Mouse (Mus musculus): Measurements from ENCODE around the gene Hspa1b. TPM values are rescaled to one million over a fixed set of nuclear protein-coding genes. Genes with fewer than 3 reads are reported as not detected.
A peak's percentile ranks its signal among the peaks of the same experiment; 100 is the strongest.

The Hspa1b gene
- total and polyA plus RNA-seq, 3 experiments, result 0.08 to 0.15 TPM; not detected in 1

DNA sequence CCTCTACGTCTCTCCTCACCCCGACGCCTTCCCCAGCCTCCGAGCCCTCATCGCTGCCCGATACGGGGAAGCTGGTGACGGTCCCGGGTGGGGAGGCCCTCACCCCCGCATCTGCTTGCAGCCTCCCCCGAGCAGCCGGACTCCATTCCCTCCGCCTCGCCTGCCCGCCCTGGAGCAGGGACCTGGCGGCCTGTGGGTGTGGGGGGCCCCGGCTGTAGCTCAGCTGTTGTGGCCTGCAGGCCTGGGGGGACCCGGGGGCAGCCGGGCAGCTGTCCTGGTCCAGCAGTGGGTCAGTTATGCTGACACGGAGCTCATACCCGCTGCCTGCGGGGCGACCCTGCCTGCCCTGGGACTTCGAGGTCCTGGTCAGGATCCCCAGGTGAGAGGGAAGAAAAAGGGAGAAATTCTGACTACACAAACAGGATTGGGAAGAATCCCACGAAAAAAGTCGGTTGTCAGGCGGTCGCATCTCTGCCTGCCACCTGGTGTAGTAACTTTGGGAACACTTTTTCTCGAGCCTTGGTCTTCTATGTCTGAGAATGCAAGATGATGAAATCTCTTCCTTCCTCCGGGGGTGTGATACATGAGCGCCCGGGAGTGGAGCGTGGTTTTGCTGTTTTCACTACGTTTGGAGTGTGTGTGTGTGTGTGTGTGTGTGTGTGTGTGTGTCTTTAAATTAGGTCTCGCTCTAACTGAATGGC is 42.6 kb upstream of the Hspa1b start:
- dilution Hi-C loops (cut with MboI; ENCODE audit: extremely low pct_ligation_motif_present, extremely low pct_unique_long_range_greater_than_20kb, low sequenced_read_pairs), result no loop called here
- Histone ChIP-seq H3K36me3 (replicated peaks in 1 of 2; ENCODE audit: control insufficient read depth in 1 of 2, insufficient read depth in 1 of 2, low read length in 1 of 2) (peaks cover 48 to 57% of the 10 kb centered on the region in 2 experiments), H3K9me3 (replicated peaks; ENCODE audit: low read length) (peaks cover 34% of the 10 kb centered on the region), H3K27me3 (replicated peaks) (no peaks in the 10 kb centered on the region), H3K4me3 (replicated peaks in 1 of 3; ENCODE audit: low read depth in 2 of 3, low read length in 2 of 3, poor library complexity in 1 of 3) (peak overlapping the region; percentile 84 to 94 (median 86)), H3K79me2 (replicated peaks; ENCODE audit: control insufficient read depth, extremely low read depth, insufficient read depth, poor library complexity, severe bottlenecking) (peaks cover 36% of the 10 kb centered on the region), H3K4me1 (ENCODE audit: control insufficient read depth in 1 of 2, insufficient read depth in 2 of 2) (peaks cover 7 to 8% of the 10 kb centered on the region in 2 experiments; a peak in 3 of 4 replicates), H3K9ac (ENCODE audit: insufficient read depth, low read depth) (peak overlapping the region; percentile 100), H3K4me2 (ENCODE audit: insufficient read depth, low read depth, poor library complexity, severe bottlenecking) (peak overlapping the region; percentile 14; the same call in 1 of the 2 replicates), H3K27ac (ENCODE audit: insufficient read depth, low read depth) (peak overlapping the region; percentile 100)
- TF ChIP-seq CHD1 (IDR thresholded peaks at IDR 0.05; ENCODE audit: low read depth, low read length), result peak; percentile 80; the same call in 1 of the 2 replicates
- no peak for TF ChIP-seq PAX5 (IDR thresholded peaks at IDR 0.05; ENCODE audit: low read length)
- no peak for TF ChIP-seq CTCF (conservative IDR thresholded peaks at IDR 0.05 in 1 of 2, IDR thresholded peaks at IDR 0.05 in 1 of 2; ENCODE audit: low read depth in 2 of 2, low read length in 2 of 2)
- TF ChIP-seq ZC3H11A (IDR thresholded peaks at IDR 0.05; ENCODE audit: low read depth, low read length), result no peak
- TF ChIP-seq MEF2A (IDR thresholded peaks at IDR 0.05; ENCODE audit: borderline replicate concordance, low read depth, low read length), result no peak
- TF ChIP-seq JUND (conservative IDR thresholded peaks at IDR 0.05; ENCODE audit: low read depth, low read length), result no peak
- TF ChIP-seq GABPA (IDR thresholded peaks at IDR 0.05; ENCODE audit: insufficient replicate concordance, low read depth, low read length), result no peak
- TF ChIP-seq ZNF384 (IDR thresholded peaks at IDR 0.05; ENCODE audit: low read depth, low read length), result no peak
- 0 out of 2 replicates have a peak, but pooled peaks have one; percentile 25 for TF ChIP-seq TBP (conservative IDR thresholded peaks at IDR 0.05; ENCODE audit: low read depth, low read length)
- no peak for TF ChIP-seq JUN (IDR thresholded peaks at IDR 0.05; ENCODE audit: insufficient read depth, low read depth, low read length)
- TF ChIP-seq RAD21 (IDR thresholded peaks at IDR 0.05; ENCODE audit: low read depth, low read length), result no peak
- no peak for TF ChIP-seq EP300 (IDR thresholded peaks at IDR 0.05; ENCODE audit: low read length)
- no peak for TF ChIP-seq ELF1 (IDR thresholded peaks at IDR 0.05; ENCODE audit: low read depth, low read length)
- no peak for TF ChIP-seq USF2 (conservative IDR thresholded peaks at IDR 0.05; ENCODE audit: low read depth, low read length)
- peak; percentile 12 for TF ChIP-seq POLR2A (IDR thresholded peaks at IDR 0.05; ENCODE audit: low read depth, low read length)
- peak; percentile 56 for TF ChIP-seq ZMIZ1 (IDR thresholded peaks at IDR 0.05; ENCODE audit: low read depth, low read length)
- no peak for TF ChIP-seq HCFC1 (IDR thresholded peaks at IDR 0.05; ENCODE audit: low read depth, low read length)
- no peak for TF ChIP-seq SMC3 (IDR thresholded peaks at IDR 0.05; ENCODE audit: low read depth, low read length)
- no peak for TF ChIP-seq NRF1 (IDR thresholded peaks at IDR 0.05; ENCODE audit: low read depth, low read length)
- TF ChIP-seq MYC (IDR thresholded peaks at IDR 0.05; ENCODE audit: low read depth, low read length), result peak; percentile 79
- peak; percentile 36; the same call in 1 of the 2 replicates for TF ChIP-seq TCF12 (IDR thresholded peaks at IDR 0.05; ENCODE audit: low read depth, low read length)
- TF ChIP-seq KAT2A (IDR thresholded peaks at IDR 0.05; ENCODE audit: insufficient replicate concordance, low read length), result 0 out of 2 replicates have a peak, but pooled peaks have one; percentile 37
- TF ChIP-seq BHLHE40 (IDR thresholded peaks at IDR 0.05; ENCODE audit: low read depth, low read length), result peak; percentile 30; the same call in 1 of the 2 replicates
- no peak for TF ChIP-seq ETS1 (conservative IDR thresholded peaks at IDR 0.05; ENCODE audit: low read depth, low read length)
- TF ChIP-seq MAFK (IDR thresholded peaks at IDR 0.05; ENCODE audit: insufficient replicate concordance, low read length), result no peak
- TF ChIP-seq UBTF (IDR thresholded peaks at IDR 0.05; ENCODE audit: low read depth, low read length), result 0 out of 2 replicates have a peak, but pooled peaks have one; percentile 17
- no peak for TF ChIP-seq MAZ (IDR thresholded peaks at IDR 0.05; ENCODE audit: low read depth, low read length)
- TF ChIP-seq MXI1 (IDR thresholded peaks at IDR 0.05; ENCODE audit: low read depth, low read length), result peak; percentile 51; the same call in 1 of the 2 replicates
- TF ChIP-seq ZKSCAN1 (IDR thresholded peaks at IDR 0.05; ENCODE audit: borderline replicate concordance, low read depth, low read length), result no peak
- TF ChIP-seq USF1 (IDR thresholded peaks at IDR 0.05; ENCODE audit: low read depth, low read length), result no peak
- 0 out of 2 replicates have a peak, but pooled peaks have one; percentile 13 for TF ChIP-seq RCOR1 (conservative IDR thresholded peaks at IDR 0.05; ENCODE audit: low read depth, low read length)
- peak; percentile 22; the same call in 1 of the 2 replicates for TF ChIP-seq SIN3A (IDR thresholded peaks at IDR 0.05; ENCODE audit: low read length)
- 0 out of 2 replicates have a peak, but pooled peaks have one; percentile 37 for TF ChIP-seq IRF4 (IDR thresholded peaks at IDR 0.05; ENCODE audit: low read depth, low read length)
- no peak for TF ChIP-seq E2F4 (IDR thresholded peaks at IDR 0.05; ENCODE audit: insufficient replicate concordance, low read depth, low read length)
- no peak for TF ChIP-seq CHD2 (IDR thresholded peaks at IDR 0.05; ENCODE audit: low read length)
- TF ChIP-seq MAX (IDR thresholded peaks at IDR 0.05; ENCODE audit: low read length), result peak; percentile 62; the same call in 1 of the 2 replicates
- TF ChIP-seq POLR2AphosphoS2 (IDR thresholded peaks at IDR 0.05; ENCODE audit: low read depth, low read length), result no peak
- TF ChIP-seq NELFE (IDR thresholded peaks at IDR 0.05; ENCODE audit: low read depth, low read length), result no peak
- in situ Hi-C loops (cut with MboI; ENCODE audit: low pct_ligation_motif_present, low pct_unique_long_range_greater_than_20kb, low sequenced_read_pairs), result no loop called here
- DNase-seq (ENCODE audit: extremely low read depth), result peak; percentile 58
